Mouse (Mus musculus) embryonic facial prominence, embryonic 11.5 days (tissue): ENCODE data around the gene Ephb2. TPM values are rescaled to one million over a fixed set of nuclear protein-coding genes. Genes with fewer than 3 reads are reported as not detected.
A peak's percentile ranks its signal among the peaks of the same experiment; 100 is the strongest.

Experiments
- ATAC-seq: fragments of 200-750 bp; cut with Nextera tagmentation; replicated peaks from 2 replicates; pipeline ENCODE4 v1.8.0; 2017; ENCODE audit warnings: low read depth; ENCODE audit not compliant: insufficient number of reproducible peaks, low FRiP score, low TSS enrichment
- DNase-seq: peaks from one replicate; pipeline ENCODE4 v3.0.0-alpha.2; 2015; ENCODE audit warnings: low spot score
- H3K27ac ChIP-seq: fragments of 300-500 bp; sonication (generic); replicated peaks from 2 replicates; pipeline ENCODE4 v1.5.1; 2014; ENCODE audit warnings: mild to moderate bottlenecking, low read depth, low read length, control low read depth
- H3K27me3 ChIP-seq: fragments of 300-500 bp; sonication (generic); 2 replicates; pipeline ENCODE4 v1.6.1; 2014; ENCODE audit warnings: mild to moderate bottlenecking, low read length, moderate library complexity, mixed read lengths; ENCODE audit not compliant: control insufficient read depth, insufficient read depth
- H3K36me3 ChIP-seq: fragments of 300-500 bp; sonication (generic); replicated peaks from 2 replicates; pipeline ENCODE4 v1.6.1; 2014; ENCODE audit warnings: low read depth, mild to moderate bottlenecking, low read length, moderate library complexity, mixed read lengths; ENCODE audit not compliant: control insufficient read depth, insufficient read depth
- H3K4me1 ChIP-seq: fragments of 300-500 bp; sonication (generic); 2 replicates; pipeline ENCODE4 v1.6.1; 2014; ENCODE audit warnings: low read length, mixed read lengths; ENCODE audit not compliant: control insufficient read depth, insufficient read depth
- H3K4me2 ChIP-seq: fragments of 300-500 bp; sonication (generic); 2 replicates; pipeline ENCODE4 v1.6.1; 2014; ENCODE audit warnings: low read depth, mild to moderate bottlenecking, control low read depth, low read length, moderate library complexity
- H3K4me3 ChIP-seq: fragments of 300-500 bp; sonication (generic); 2 replicates; pipeline ENCODE4 v1.5.1; 2014; ENCODE audit warnings: low read depth, low read length, control low read depth
- H3K9ac ChIP-seq: fragments of 300-500 bp; sonication (generic); replicated peaks from 2 replicates; pipeline ENCODE4 v1.6.1; 2014; ENCODE audit warnings: mild to moderate bottlenecking, control low read depth, low read length
- H3K9me3 ChIP-seq: fragments of 300-500 bp; sonication (generic); replicated peaks from 2 replicates; pipeline ENCODE4 v1.6.1; 2016; ENCODE audit warnings: mild to moderate bottlenecking, low read length, inconsistent platforms, mixed read lengths; ENCODE audit not compliant: control insufficient read depth
- WGBS: fragments of 180-500 bp; shearing (Covaris S2); extraction: QIAGEN DNeasy Blood & Tissue Kit; methylation state at CpG from one replicate; pipeline ENCODE4 v1.1.7; 2014; 5-methylcytosine and 5-hydroxymethylcytosine counted together
- polyA plus RNA-seq: library from polyadenylated mRNA; unstranded; fragments of >200 nt; fragmentation: Nextera tagmentation; extraction: Ambion mirVana; gene quantifications from 2 replicates; pipeline ENCODE4 v1.2.1, GENCODE M21; 2014

The Ephb2 gene
- polyA plus RNA-seq, 1 experiment from 2014 or later, result 11.7 TPM

DNA sequence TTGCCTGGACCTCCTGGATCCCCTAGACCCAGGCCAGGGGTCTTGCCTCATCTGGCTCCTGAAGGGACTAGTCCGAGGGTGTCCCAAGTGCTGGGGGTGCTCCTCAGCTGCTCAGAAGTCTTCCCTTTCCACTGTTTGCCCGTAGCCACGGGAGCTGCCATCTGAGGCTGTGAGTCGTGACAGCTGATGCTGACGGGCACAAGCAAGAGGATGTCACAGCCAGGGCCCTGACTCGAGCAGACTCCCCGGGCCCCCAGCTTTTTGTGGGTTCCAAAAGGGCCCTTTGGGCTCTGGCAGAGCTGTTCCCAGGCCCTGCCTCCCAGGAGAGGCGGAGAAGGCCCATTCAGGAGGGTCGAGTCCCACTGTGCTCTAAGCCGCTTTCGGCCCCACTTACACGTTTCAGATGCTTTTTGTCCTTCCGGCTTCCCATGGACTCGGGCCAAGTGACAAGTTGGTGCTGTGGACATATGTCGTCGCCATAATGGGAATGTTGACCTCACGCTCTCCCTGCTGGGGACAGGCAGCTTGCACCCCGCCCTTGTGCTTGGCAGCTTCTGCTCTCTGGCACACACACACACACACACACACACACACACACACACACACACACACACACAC lies 10.7 kb downstream of the Ephb2 start:
- Histone ChIP-seq H3K4me3 (no peak overlapping the region), H3K4me2 (no peak overlapping the region), H3K27me3 (no peaks in the 10 kb centered on the region), H3K9me3 (no peaks in the 10 kb centered on the region), H3K36me3 (no peaks in the 10 kb centered on the region), H3K4me1 (peaks cover 7% of the 10 kb centered on the region), H3K27ac (no peak overlapping the region), H3K9ac (no peak overlapping the region)
- 81% methylated on average over 18 of the region's 18 CpGs for WGBS
- ATAC-seq, result no peak
- DNase-seq, result no peak

DNA sequence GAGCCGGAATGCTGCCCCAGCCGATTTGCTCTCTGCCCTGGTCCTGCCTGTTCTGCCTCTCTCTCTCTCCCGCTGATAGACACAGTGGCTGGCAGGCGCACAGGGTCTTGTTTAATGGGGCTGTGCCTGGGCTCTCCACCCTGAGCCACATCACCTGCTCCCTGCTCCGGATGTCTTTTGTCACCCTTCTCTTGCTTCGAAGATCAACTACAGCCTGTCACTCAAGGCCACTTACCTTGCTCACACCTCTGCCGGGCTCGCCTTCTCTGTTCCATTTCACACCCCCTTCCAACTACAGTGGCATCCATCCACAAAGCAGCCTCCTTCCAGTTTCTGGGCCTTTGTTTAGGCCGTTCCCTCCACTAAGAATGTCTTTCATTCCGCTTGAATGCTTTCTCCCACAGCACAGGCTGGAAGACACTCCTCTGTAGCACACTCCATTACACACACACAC lies 15.7 kb downstream of the Ephb2 start:
- H3K4me3 ChIP-seq, result no peak overlapping the region
- no peak overlapping the region for H3K4me2 ChIP-seq
- no peaks in the 10 kb centered on the region for H3K27me3 ChIP-seq
- no peaks in the 10 kb centered on the region for H3K36me3 ChIP-seq
- WGBS, result 17% methylated on average over 10 of the region's 10 CpGs
- H3K9me3 ChIP-seq, result no peaks in the 10 kb centered on the region
- DNase-seq (peak; percentile 36), ATAC-seq (no peak; the same call in 1 of the 2 replicates)
- peaks cover 4% of the 10 kb centered on the region; the same call in 1 of the 2 replicates for H3K4me1 ChIP-seq
- H3K27ac ChIP-seq, result no peak overlapping the region
- no peak overlapping the region for H3K9ac ChIP-seq

DNA sequence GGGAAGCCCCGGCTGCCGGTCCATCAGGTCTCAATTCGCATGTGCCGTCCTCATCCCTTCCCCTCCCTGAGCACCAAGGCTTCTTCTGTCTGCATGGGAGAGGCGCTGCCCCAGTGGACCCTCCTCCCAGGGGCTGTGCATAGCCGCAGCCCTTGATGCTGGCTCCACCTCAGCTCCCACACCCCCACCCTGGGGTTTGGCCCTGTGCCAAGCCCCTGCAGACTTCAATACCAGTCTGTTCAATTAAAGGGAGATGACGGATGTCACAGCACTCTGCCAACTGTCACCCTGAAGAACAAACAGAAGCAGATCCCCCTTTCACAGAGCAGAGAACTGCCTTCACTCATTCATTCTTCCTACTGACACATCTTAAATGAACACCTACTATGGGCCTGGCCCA lies 19.1 kb downstream of the Ephb2 start:
- peak; percentile 73 for ATAC-seq

DNA sequence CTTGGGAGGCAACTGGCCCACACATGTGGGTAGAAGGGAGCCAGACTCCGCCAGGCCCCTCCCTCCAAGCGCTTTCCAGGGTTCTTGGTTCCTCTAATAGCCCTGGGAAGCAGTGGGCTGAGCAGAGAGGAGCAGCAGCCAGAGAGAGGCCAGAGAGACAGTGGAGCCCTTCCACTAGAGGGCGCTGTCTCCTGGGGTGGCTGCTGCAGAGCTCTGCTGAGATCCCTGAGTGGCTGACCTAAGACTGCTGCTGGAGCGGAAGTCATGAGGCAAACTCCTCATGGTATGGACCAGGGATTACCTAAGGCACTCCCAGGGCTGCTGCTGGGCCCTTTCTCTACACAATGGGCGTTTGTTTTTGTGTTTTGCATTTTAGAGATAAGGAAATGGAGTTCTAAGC lies 20.4 kb downstream of the Ephb2 start:
- no peak overlapping the region for H3K27ac ChIP-seq
- H3K9ac ChIP-seq, result no peak overlapping the region
- 68% methylated on average over 5 of the region's 5 CpGs for WGBS
- no peak overlapping the region for H3K4me3 ChIP-seq
- no peak overlapping the region for H3K4me2 ChIP-seq
- no peaks in the 10 kb centered on the region for H3K36me3 ChIP-seq
- ATAC-seq (no peak), DNase-seq (no peak)
- H3K27me3 ChIP-seq, result no peaks in the 10 kb centered on the region
- H3K9me3 ChIP-seq, result no peaks in the 10 kb centered on the region
- peaks cover 4% of the 10 kb centered on the region; the same call in 1 of the 2 replicates for H3K4me1 ChIP-seq

More for the DNA sequence above, 19.1 kb downstream of the Ephb2 start:
- Histone ChIP-seq H3K36me3 (no peaks in the 10 kb centered on the region), H3K27me3 (no peaks in the 10 kb centered on the region), H3K4me3 (no peak overlapping the region), H3K27ac (no peak overlapping the region), H3K4me2 (no peak overlapping the region), H3K9ac (no peak overlapping the region), H3K9me3 (no peaks in the 10 kb centered on the region), H3K4me1 (peaks cover 4% of the 10 kb centered on the region; the same call in 1 of the 2 replicates)
- WGBS, result 56% methylated on average over 7 of the region's 7 CpGs
- DNase-seq, result no peak

DNA sequence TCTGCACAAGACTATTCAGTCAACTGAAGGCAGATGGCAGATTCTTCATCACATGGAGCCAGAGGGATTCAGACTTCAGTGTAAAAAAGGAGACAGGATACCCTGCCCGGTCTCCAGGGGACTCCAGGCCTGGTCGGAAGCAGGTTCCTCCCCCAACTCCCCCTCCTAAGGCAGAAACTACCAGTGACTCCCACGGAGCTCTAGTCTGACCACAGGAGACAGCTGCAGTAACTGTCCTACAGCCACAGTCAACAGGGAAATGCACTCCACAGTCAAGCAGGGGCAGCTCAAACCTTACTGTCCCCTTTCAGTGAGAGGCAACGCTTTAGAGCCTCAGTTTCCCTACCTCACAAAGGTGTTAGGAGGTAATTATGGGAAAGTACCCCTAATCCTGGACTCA lies 23.2 kb downstream of the Ephb2 start:
- no peak for ATAC-seq
- Histone ChIP-seq H3K4me1 (peaks cover 8% of the 10 kb centered on the region), H3K9me3 (no peaks in the 10 kb centered on the region), H3K27me3 (no peaks in the 10 kb centered on the region), H3K4me3 (no peak overlapping the region), H3K27ac (no peak overlapping the region), H3K36me3 (no peaks in the 10 kb centered on the region), H3K4me2 (no peak overlapping the region), H3K9ac (no peak overlapping the region)
- no peak for DNase-seq
- WGBS, result 56% methylated on average over 4 of the region's 4 CpGs

DNA sequence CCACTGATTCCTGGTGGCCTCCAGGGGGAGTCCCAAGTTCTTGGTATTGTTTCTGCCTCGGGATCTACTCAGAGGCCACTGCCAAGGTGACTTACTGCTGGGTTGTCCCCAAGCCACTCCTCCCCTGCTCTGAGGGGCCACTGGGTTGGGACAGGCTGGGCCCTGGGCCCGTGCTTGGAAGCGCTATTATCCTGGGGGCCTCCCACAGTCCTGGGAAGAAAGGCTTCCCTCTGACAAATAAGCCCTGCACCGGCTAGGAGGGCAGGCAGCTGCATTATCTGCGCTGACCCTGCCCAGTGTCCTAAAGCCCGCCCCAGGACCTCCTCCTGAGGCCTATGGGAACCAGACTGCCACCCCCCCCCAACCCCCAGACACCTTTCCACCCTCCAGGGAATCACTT lies 24.2 kb downstream of the Ephb2 start:
- Histone ChIP-seq H3K36me3 (no peaks in the 10 kb centered on the region), H3K4me3 (no peak overlapping the region), H3K4me2 (no peak overlapping the region), H3K4me1 (peaks cover 13% of the 10 kb centered on the region), H3K9me3 (no peaks in the 10 kb centered on the region), H3K27ac (no peak overlapping the region), H3K9ac (no peak overlapping the region), H3K27me3 (no peaks in the 10 kb centered on the region)
- no peak for ATAC-seq
- WGBS, result 29% methylated on average over 6 of the region's 6 CpGs
- DNase-seq, result no peak

DNA sequence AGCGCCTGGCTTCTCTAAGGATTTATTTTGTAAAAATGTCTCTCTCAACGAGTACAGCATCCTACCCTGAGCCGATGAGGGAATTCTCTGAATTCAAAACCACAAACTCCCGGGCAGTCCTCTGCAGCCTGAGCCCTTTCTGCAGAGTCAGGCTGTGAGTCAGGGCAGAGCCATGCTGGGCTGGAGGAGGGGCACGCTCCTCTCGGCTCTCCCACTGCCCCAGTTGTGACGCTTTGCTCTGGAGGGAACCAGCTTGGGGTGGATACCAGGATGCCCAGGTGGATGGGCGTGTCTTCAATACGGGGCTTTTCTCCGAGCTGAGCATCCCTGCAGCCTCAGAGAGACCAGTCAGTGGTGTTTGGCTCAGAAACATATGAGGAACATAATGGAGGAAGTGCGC lies 27.3 kb downstream of the Ephb2 start:
- no peak for DNase-seq
- H3K4me2 ChIP-seq, result no peak overlapping the region
- no peak for ATAC-seq
- H3K27ac ChIP-seq, result 0 out of 2 replicates have a peak overlapping the region, but pooled peaks have one; percentile 8
- H3K9me3 ChIP-seq, result no peaks in the 10 kb centered on the region
- no peak overlapping the region for H3K4me3 ChIP-seq
- peaks cover 13% of the 10 kb centered on the region for H3K4me1 ChIP-seq
- 28% methylated on average over 11 of the region's 11 CpGs for WGBS
- no peaks in the 10 kb centered on the region for H3K36me3 ChIP-seq
- H3K27me3 ChIP-seq, result no peaks in the 10 kb centered on the region
- H3K9ac ChIP-seq, result 0 out of 2 replicates have a peak overlapping the region, but pooled peaks have one; percentile 18

DNA sequence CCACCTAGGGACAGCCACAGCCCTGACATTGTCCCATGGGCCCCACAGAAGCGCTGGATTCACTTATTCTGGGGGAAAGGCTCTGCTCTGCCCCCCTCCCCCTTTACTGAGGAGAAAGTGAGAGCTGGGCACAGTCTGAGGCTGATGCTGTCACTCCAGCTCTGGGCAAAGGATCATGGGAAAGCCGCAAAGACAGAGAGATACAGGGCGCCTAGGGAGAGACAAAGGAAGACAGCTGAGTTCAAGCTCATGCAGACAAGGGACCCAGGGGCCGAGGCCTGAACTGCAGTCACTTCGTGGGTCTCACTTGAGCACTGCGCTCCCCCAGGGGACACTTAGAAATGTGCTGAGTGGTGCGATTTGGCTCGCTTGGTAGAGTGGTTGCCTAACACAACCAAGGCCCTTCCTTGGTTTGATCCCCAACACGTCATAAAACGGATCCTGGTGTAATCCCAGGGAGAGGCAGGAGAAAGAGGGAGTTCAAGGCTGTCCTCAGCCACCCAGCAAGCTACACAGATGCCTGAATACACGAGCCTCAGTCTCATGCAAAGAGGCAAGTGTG lies 28.3 kb downstream of the Ephb2 start:
- no peak overlapping the region for H3K27ac ChIP-seq
- no peaks in the 10 kb centered on the region for H3K9me3 ChIP-seq
- H3K27me3 ChIP-seq, result no peaks in the 10 kb centered on the region
- H3K4me1 ChIP-seq, result peaks cover 13% of the 10 kb centered on the region
- 59% methylated on average over 11 of the region's 11 CpGs for WGBS
- ATAC-seq (no peak), DNase-seq (no peak)
- H3K9ac ChIP-seq, result 0 out of 2 replicates have a peak overlapping the region, but pooled peaks have one; percentile 13
- H3K4me3 ChIP-seq, result no peak overlapping the region
- H3K4me2 ChIP-seq, result no peak overlapping the region
- H3K36me3 ChIP-seq, result no peaks in the 10 kb centered on the region
